Mouse (Mus musculus) lung, postnatal 4 days (tissue): Measurements from ENCODE around the gene Gm7138.
"Not testable (repeated sequence)": the region's sequence is repeated elsewhere in the genome, so short reads cannot be mapped to it uniquely, and the experiment has no call there.

ENCODE experiments used
- DNase-seq, 2 experiments: peaks; one replicate each; pipeline ENCODE4 v3.0.0; 2021

Gm7138 gene

GRCm38 (mm10) chr10:77741924-77742688, 34.6 kb downstream of the Gm7138 start, which contains the start of gene Gm18596:
Gene Gm18596 (minus strand): TSS chr10:77742638.
- DNase-seq = not testable (repeated sequence)

GRCm38 (mm10) chr10:77738929-77739328, 37.8 kb downstream of the Gm7138 start:
- DNase-seq = no peak

GRCm38 (mm10) chr10:77735928-77736327, 40.8 kb downstream of the Gm7138 start:
- DNase-seq = no peak

- no peak for DNase-seq
Observed at GRCm38 (mm10) chr10:77729241-77729640, 47.5 kb downstream of the Gm7138 start.

GRCm38 (mm10) chr10:77728280-77728679, 48.5 kb downstream of the Gm7138 start:
- no peak for DNase-seq
